Mouse (Mus musculus): ENCODE results near the gene Nfe2l2.

- TF ChIP-seq CTCF (IDR thresholded peaks at IDR 0.05; ENCODE audit: extremely low read depth, insufficient read depth, insufficient read length, insufficient replicate concordance) (no peak), POLR2A (IDR thresholded peaks at IDR 0.05; ENCODE audit: low read depth, low read length) (no peak)
Measured at GRCm38 (mm10) chr2:75654679-75655078, 49.8 kb downstream of the Nfe2l2 start.
